Mouse (Mus musculus) frontal cortex, postnatal 10 days (tissue): Measurements from ENCODE around the gene Nr0b2.
"Not testable (repeated sequence)": the region's sequence is repeated elsewhere in the genome, so short reads cannot be mapped to it uniquely, and the experiment has no call there.

Experiments
- DNase-seq, 2 experiments: peaks; one replicate each; pipeline ENCODE4 v3.0.0; 2022; ENCODE audit warnings: low spot score in 2 of 2, mixed read lengths in 1 of 2

Gene Nr0b2

GRCm38 (mm10) chr4:133552768-133553447, at the start of gene Nr0b2:
Nr0b2 (plus strand) TSS chr4:133553376.
- DNase-seq = no peak

DNA sequence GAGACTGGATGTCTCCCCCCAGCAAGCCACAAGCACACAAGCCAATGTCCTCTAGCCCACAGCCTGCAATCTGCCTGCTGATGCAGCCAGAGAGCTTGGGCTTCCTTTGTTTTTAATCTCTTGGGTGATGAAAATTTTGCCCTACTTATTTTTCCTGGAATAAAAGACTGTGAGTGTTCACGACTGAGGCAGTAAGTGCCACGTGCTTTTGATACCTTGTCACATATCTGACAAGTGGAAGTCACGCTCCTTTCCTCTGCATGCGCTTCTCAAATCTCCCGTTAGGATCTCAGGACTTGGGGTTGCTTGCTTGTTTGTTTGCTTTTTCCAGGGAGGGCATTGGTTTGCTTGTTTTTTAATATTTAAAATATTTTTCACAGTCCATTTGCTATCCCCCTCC, 48.9 kb upstream of the Nr0b2 start:
- DNase-seq = no peak

- no peak for DNase-seq
Observed at GRCm38 (mm10) chr4:133504755-133505485, 48.3 kb upstream of the Nr0b2 start.

- DNase-seq = no peak
Observed at GRCm38 (mm10) chr4:133506573-133506972, 46.6 kb upstream of the Nr0b2 start.

DNA sequence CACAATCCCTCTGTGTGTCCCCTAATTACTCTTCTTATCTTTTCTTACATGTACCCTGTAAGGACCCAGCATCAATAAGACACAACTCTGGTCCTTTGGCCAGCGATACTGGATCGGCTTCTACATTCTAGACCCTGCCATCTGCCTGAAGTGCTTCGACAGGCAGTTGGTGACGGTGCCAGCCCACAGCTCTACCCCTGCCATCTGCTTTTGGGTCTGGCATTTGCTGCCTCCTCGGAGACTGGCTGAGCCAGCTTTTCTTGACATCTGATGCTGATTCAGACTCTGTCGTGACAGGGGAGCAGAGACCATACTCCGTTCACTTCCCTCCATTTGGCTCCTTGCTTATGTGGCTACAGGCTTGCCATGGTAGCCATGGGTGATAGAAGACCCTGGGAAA, 44.2 kb upstream of the Nr0b2 start:
- no peak for DNase-seq

DNA sequence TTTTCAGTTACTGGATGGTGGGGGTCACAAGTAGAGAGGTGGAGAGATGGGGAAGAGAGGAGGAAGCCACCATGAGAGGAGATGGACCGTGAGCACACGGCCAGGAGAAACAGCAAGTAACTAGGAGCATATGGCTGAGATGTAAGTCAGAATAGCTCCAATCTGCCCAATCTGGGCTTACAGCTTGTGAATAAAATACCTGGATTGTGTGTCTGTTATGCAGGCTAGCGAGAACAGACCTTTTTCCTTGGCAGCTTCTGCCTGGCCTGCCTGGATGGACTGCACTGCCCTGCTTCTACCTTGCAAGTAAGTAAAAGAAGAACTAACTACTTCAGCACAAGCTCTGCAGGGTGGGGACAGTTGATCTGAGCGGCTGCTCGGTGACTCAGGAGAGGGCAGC, 42.1 kb upstream of the Nr0b2 start:
- no peak for DNase-seq

DNA sequence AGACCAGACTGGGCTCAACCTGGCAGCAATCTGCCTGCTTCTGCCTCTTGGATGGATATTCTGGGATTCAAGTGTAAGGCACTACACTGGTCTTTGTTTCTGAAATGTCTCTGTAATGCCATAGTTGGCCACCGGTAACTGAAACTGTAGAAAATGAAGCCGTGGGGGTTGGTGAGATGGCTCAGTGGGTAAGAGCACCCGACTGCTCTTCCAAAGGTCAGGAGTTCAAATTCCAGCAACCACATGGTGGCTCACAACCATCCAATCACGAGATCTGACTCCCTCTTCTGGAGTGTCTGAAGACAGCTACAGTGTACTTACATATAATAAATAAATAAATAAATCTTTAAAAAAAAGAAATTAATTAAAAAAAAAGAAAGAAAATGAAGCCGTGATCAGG, 40.7 kb upstream of the Nr0b2 start:
- not testable (repeated sequence) for DNase-seq

DNA sequence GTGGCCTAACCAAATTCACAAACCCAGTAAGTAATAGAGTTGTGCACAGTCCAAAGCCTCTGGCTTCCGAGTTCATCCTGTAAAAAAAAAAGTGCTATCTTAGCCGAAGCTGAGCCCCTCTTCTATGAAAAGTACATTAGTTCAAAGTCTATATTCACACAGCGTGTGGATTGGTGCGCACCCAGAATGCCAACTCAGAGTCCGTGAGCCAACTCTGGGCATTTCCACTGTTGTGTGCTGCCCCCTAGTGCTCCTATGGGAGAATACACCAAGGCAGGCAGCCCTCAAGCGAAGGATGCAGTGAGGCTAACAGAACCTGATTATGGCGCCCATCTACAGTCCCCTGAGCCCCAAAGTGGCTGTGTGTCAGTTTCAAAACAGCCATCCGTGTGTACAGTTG, 40.2 kb upstream of the Nr0b2 start:
- DNase-seq = peak in 1 of 2 experiments; percentile 72

- no peak for DNase-seq
Observed at GRCm38 (mm10) chr4:133518601-133519368, 34.4 kb upstream of the Nr0b2 start, which contains the start of gene Kdf1. Kdf1 (plus strand) TSS chr4:133518963.

DNA sequence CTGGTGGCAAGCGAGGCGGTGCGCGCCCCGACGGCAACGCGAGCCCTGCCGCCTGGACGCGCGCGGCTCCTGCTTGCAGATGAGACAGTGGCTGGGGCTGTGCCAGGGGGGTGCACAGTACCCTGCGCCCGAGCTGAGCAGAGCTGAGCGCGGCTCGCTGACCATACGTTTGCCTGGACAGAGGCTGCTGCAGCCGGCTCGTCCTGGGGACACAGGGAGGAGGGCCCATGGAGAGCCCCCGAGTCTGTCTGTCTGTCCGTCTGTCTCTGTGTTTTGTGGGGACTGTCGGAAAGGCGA, 33.9 kb upstream of the Nr0b2 start:
- no peak for DNase-seq

DNA sequence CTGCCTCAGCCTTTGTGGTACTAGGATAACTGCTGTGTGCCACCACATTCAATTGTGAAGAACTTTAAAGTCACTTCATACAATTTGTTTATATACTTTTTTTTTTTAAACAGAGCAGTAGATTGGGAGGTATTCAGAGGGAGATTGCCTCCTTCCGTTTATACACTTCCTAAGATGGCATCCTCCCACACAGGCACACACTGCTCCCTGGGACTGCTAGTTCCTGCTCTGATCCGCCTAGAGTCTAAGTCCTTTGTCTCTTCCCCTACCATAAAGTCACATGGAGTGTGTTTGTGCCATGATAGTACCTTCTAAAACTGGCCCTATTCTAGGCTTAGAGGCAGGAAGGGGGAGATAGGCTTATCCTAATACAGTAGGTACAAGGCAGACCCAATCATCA, 31.7 kb upstream of the Nr0b2 start:
- DNase-seq = no peak

DNA sequence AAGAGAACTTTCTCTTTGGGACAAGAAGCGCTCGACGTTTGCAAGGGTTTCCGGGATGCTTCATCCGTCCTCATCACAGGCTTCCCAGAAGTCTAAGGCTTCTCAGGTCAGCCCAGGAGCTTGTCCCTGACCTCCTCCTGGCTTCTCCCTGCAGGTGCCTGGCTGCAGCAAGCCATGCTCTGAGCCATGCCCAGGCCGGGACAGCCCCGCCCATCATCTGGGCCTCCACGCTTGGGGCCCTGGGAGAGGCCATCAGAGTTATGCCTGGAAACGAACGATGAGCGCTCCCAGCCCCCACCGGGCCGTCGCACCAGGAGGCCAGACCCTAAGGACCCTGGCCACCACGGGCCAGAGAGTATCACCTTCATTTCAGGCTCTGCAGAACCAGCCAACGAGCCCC, 25.4 kb upstream of the Nr0b2 start:
- DNase-seq = no peak

GRCm38 (mm10) chr4:133532777-133533176, 20.4 kb upstream of the Nr0b2 start:
- DNase-seq = no peak

DNA sequence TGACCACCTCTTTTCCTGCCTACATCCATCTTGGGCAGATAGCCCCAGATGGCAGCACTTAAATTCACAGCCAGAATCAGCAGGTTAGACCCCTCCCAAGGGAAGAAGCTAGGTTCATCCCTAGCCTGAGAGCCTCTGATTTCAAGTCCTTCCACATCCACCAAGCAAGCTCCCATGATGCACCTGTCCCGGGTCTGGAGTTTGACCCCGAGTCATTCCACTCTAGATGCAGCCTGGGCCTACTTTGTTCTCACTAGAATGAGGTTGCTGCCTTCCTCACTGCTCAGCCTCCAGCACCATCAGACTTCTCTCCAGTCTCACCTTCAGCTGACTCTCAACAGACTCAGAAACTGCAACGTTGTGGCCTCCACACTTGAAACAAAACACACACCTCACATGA, 17.1 kb upstream of the Nr0b2 start:
- no peak for DNase-seq

DNA sequence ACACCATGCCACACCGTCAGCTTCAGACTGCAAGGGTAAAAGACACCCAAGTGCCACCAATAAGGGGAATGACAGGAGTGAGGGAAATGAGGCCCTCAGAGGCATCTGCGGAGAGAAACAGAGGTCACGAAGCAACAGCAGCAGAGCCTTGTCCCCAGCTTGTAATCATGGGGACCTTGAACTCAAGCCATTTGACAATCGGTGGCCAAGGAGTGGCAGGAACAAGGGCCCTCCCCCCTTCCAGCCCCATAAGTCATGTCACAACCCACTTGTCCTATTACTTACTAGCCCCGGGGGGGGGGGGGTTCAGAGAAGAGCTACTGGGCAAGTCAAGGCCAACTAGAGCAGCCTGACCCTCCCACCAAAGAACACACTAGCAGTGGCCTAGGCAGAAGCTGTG, 16.5 kb upstream of the Nr0b2 start:
- DNase-seq = no peak

GRCm38 (mm10) chr4:133545272-133546231, 7.6 kb upstream of the Nr0b2 start, which contains the start of gene Nudc:
Nudc (minus strand) TSS chr4:133545996.
- DNase-seq = peak; percentile 91 to 95

DNA sequence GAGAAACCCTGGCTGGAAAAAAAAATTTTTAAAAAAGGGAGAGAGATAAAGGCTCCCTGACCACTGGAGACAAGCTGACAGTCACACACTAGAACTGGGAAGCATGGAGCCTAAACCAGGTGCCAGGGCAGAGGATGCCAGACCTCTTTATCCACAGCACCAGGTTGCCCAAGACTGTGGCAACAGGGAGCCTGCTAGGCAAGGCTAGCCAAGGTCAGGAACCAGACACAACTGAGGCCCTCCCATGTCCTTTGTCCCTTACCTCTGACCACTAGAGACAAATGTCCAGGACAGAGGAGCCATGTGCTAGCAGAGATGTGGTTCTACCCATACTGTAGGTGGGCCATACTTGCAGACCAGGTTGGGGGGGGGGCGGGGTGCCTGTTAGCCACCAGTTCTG, 1.1 kb upstream of the Nr0b2 start:
- no peak for DNase-seq

- no peak for DNase-seq
Observed at GRCm38 (mm10) chr4:133553448-133554330, 513 bp downstream of the Nr0b2 start.

- no peak for DNase-seq
Observed at GRCm38 (mm10) chr4:133557041-133557717, 4.0 kb downstream of the Nr0b2 start.

DNA sequence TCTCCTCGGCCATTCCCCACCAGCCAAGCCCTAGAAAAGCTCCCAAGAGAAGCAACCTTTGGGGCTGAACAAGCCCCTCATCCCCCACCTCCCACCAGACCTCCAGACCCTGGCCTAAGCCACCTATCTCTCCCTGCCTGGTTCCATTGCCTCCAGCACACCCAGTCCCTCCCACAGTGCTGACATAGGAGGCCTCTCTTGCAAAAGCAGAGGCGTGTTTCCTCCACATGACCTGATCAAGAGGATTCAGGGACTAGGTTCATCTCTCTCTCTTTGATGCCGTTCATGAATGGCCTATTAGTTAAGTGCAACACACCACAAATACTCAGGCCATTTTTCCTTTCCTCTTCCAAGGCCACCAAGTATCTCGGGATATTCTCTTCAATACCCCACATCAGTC, 6.7 kb downstream of the Nr0b2 start:
- no peak for DNase-seq
